Mouse (Mus musculus): ENCODE measurements around the gene Tmem59.

DNA sequence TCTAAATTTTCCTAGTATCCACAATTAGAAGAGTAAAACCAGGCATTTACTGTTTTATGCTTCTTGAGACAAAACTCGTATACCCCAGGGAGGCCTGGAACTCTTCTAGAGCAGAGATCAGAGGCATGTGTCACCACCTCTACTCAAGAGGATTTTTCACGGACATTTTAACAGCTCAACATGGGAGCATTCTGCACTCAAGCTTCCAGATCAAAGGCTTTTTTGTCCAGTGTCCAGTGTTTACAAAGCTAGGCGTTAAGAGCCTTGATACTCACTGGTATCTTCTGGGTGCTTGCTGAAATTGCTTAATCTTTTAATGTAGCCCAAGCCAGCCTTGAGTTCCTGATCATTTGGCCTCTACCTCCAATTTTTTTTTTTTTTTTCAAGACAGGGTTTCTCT is 54.0 kb downstream of the Tmem59 start:
- TF ChIP-seq POLR2A (IDR thresholded peaks at IDR 0.05; ENCODE audit: insufficient read length, low read depth) (no peak), POLR2AphosphoS2 (IDR thresholded peaks at IDR 0.05; ENCODE audit: insufficient read length, low read depth) (no peak)

All from myocyte (in vitro differentiated cells).